Mouse (Mus musculus): ENCODE measurements at regions not wholly inside any gene's neighbourhood (a gene's known extent, or its start where the extent isn't known, plus 50 kb on each side); places are given as distances from the start of the nearest gene placed in this dataset.

DNA sequence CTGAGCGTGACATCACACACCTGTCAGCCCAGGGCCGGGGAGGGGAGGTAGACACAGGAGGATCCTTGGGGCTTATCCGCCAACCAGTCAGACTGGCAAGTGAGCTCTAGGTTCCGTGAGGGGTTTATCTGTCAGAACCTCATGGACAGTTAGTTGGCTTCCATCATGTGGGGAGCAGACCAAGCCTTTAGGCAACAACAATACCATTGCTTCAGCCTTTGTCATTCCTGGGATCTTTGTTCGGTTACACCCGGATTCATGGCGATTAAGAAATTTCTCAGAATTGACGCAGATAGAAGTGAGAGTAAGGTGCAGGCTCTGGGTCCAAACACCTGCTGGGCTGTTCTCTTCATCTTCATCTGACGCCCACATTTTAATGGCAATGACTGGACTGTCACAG is 131.4 kb downstream of the Bcl2l11 start:
- H3K9me3 ChIP-seq (ENCODE audit: control insufficient read depth, low read length): no peaks in the 10 kb centered on the region
- H3K36me3 ChIP-seq (replicated peaks; ENCODE audit: control insufficient read depth, insufficient read depth, low read depth): no peaks in the 10 kb centered on the region
- DNase-seq (ENCODE audit: low read depth in 3 of 3, low spot score in 3 of 3): no peak
- H3K27ac ChIP-seq: no peak overlapping the region
- no peak for TF ChIP-seq CTCF (IDR thresholded peaks at IDR 0.05; ENCODE audit: low read depth)
- H3K9ac ChIP-seq (replicated peaks): no peak overlapping the region
- no peaks in the 10 kb centered on the region for H3K27me3 ChIP-seq (ENCODE audit: control insufficient read depth, insufficient read depth, low read length)
- ATAC-seq (ENCODE audit: insufficient read depth): no peak
- H3K4me1 ChIP-seq (replicated peaks; ENCODE audit: control insufficient read depth in 2 of 2, insufficient read depth in 2 of 2, low read length in 1 of 2): no peaks in the 10 kb centered on the region
- WGBS (ENCODE audit: insufficient replicate concordance): 70% methylated on average over 9 of the region's 9 CpGs
- no peak overlapping the region for H3K4me2 ChIP-seq (ENCODE audit: low read depth)
- H3K4me3 ChIP-seq (ENCODE audit: insufficient read depth in 1 of 2, low read depth in 2 of 2, low read length in 2 of 2): no peak overlapping the region

DNA sequence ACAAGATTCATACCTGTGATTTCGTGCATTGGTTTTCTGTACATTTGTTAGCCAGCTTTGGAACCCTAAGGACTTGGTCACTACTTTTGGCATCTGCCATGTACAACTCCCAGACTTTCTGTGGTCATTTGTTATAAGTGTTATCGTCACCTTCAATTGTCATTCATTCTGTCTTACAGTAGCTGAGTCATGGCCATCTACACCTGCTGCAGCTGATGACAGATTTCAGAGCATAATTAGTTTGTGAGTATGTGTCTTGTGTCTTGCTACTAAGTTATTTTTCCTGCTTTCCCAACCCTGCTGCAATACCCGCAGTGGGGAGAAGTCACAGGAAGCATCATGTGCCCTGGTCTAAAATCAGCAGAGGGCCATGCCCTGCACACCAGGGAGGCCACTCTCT is 138.0 kb downstream of the Bcl2l11 start:
- 63% methylated on average over 3 of the region's 3 CpGs for WGBS (ENCODE audit: insufficient replicate concordance)
- no peak for TF ChIP-seq EP300 (IDR thresholded peaks at IDR 0.05; ENCODE audit: low read depth)
- no peak for TF ChIP-seq CTCF (IDR thresholded peaks at IDR 0.05; ENCODE audit: low read depth)
- Histone ChIP-seq H3K9ac (replicated peaks) (no peak overlapping the region), H3K4me3 (ENCODE audit: insufficient read depth in 1 of 2, low read depth in 2 of 2, low read length in 2 of 2) (no peak overlapping the region), H3K4me2 (ENCODE audit: low read depth) (no peak overlapping the region), H3K27me3 (ENCODE audit: control insufficient read depth, insufficient read depth, low read length) (no peaks in the 10 kb centered on the region), H3K36me3 (replicated peaks; ENCODE audit: control insufficient read depth, insufficient read depth, low read depth) (no peaks in the 10 kb centered on the region), H3K27ac (no peak overlapping the region), H3K9me3 (ENCODE audit: control insufficient read depth, low read length) (no peaks in the 10 kb centered on the region), H3K4me1 (replicated peaks; ENCODE audit: control insufficient read depth in 2 of 2, insufficient read depth in 2 of 2, low read length in 1 of 2) (peaks cover 0 to 7% of the 10 kb centered on the region in 2 experiments; a peak in 2 of 4 replicates)
- no peak for DNase-seq (ENCODE audit: low read depth in 3 of 3, low spot score in 3 of 3)
- ATAC-seq (ENCODE audit: insufficient read depth): no peak

DNA sequence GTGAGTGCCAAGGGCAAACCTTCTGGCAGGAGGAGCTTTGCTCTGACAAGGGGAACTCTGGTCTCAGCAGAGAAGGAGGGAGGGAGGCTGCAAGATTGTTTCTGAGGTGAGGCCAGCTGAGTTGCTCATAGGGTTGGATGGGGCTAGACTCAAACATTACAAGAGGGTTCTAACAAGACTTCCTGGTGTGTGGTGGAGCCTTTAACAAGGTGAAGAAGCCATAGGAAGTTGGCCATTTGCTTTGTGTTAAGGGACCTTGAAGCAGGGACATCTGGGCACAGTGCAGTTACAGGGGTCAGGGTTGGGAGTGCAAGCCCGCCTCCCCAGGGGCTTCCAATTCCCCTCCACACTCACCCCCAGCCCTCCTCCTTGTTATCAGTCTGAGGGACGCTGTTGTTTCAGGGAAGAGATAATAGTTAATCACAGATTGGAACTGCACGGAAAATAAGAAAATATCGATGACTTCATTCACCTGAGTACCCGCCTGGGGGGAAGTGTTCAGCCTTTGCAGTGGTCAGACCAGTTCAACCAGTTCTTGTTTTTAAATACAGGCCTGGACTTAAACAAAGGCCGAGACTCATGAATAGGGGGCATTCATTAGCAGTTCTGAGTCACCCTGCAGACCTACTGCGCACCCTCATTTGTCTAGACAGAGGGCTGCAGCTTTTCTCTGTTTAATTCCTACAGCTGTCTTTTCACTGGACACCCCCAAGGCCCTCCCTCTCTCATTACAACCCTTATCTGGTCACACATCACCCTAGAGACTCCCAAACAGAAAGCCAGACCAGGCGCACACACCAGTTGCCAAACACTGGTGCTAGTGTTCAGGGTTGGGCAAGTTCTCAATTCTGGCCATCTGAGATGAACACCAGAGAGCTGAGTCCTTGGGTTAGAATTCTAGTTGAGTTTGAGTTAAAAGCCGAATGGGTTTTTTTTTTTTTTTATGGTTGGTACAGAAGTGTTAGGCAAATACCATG is 139.5 kb downstream of the Bcl2l11 start:
- no peak overlapping the region for H3K4me3 ChIP-seq (ENCODE audit: insufficient read depth in 1 of 2, low read depth in 2 of 2, low read length in 2 of 2)
- H3K9ac ChIP-seq (replicated peaks): no peak overlapping the region
- H3K27ac ChIP-seq: no peak overlapping the region
- ATAC-seq (ENCODE audit: insufficient read depth): no peak
- no peaks in the 10 kb centered on the region for H3K36me3 ChIP-seq (replicated peaks; ENCODE audit: control insufficient read depth, insufficient read depth, low read depth)
- no peak overlapping the region for H3K4me2 ChIP-seq (ENCODE audit: low read depth)
- 36% methylated on average over 9 of the region's 9 CpGs for WGBS (ENCODE audit: insufficient replicate concordance)
- no peaks in the 10 kb centered on the region for H3K9me3 ChIP-seq (ENCODE audit: control insufficient read depth, low read length)
- peaks cover 0 to 7% of the 10 kb centered on the region in 2 experiments; a peak in 2 of 4 replicates for H3K4me1 ChIP-seq (replicated peaks; ENCODE audit: control insufficient read depth in 2 of 2, insufficient read depth in 2 of 2, low read length in 1 of 2)
- DNase-seq (ENCODE audit: low read depth in 3 of 3, low spot score in 3 of 3): no peak
- H3K27me3 ChIP-seq (ENCODE audit: control insufficient read depth, insufficient read depth, low read length): no peaks in the 10 kb centered on the region
- TF ChIP-seq CTCF (IDR thresholded peaks at IDR 0.05; ENCODE audit: low read depth): no peak
- no peak for TF ChIP-seq EP300 (IDR thresholded peaks at IDR 0.05; ENCODE audit: low read depth)

DNA sequence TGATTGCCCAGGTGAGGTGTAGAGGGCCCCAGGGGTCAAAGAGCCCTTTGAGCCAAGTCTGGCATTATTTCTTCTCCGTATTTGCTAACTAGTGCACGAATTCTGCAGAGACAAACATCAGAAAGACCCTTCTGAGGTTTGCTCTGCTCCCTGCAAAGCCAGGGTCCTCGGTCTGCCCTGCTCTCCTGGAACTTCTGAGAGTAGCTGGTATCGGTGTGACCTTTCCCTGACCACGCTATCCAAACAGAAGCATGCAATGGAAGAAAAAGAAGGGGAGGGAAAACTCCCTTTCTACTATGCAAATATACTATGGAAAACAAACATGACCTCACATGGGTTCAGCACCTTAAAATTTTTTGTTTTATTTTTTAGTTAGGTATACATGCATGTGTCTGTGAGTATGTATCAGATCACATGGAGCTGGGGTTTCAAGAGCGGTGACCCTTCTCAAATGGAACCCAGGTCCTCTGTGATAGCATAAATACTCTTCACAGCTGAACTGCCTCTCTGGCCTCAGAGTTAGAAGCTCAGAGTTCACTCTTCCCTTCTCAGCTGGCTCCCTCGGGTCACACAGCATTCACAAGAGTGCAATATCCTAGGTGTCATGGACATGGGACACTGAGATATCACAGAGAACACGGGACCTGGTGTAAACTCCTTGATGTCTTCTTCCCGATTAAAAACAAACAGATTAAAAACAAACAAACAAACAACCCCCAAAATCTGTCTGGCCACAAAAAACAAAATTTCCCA is 144.7 kb downstream of the Bcl2l11 start:
- no peaks in the 10 kb centered on the region for H3K9me3 ChIP-seq (ENCODE audit: control insufficient read depth, low read length)
- H3K4me2 ChIP-seq (ENCODE audit: low read depth): no peak overlapping the region
- DNase-seq (ENCODE audit: low read depth in 3 of 3, low spot score in 3 of 3) (no peak), ATAC-seq (ENCODE audit: insufficient read depth) (no peak)
- no peaks in the 10 kb centered on the region for H3K36me3 ChIP-seq (replicated peaks; ENCODE audit: control insufficient read depth, insufficient read depth, low read depth)
- WGBS (ENCODE audit: insufficient replicate concordance): 48% methylated on average over 9 of the region's 9 CpGs
- H3K4me1 ChIP-seq (replicated peaks; ENCODE audit: control insufficient read depth in 2 of 2, insufficient read depth in 2 of 2, low read length in 1 of 2): peaks cover 0 to 16% of the 10 kb centered on the region in 2 experiments; a peak in 2 of 4 replicates
- no peak overlapping the region for H3K9ac ChIP-seq (replicated peaks)
- H3K4me3 ChIP-seq (ENCODE audit: insufficient read depth in 1 of 2, low read depth in 2 of 2, low read length in 2 of 2): no peak overlapping the region
- no peaks in the 10 kb centered on the region for H3K27me3 ChIP-seq (ENCODE audit: control insufficient read depth, insufficient read depth, low read length)
- TF ChIP-seq CTCF (IDR thresholded peaks at IDR 0.05; ENCODE audit: low read depth): no peak
- no peak for TF ChIP-seq EP300 (IDR thresholded peaks at IDR 0.05; ENCODE audit: low read depth)
- no peak overlapping the region for H3K27ac ChIP-seq

DNA sequence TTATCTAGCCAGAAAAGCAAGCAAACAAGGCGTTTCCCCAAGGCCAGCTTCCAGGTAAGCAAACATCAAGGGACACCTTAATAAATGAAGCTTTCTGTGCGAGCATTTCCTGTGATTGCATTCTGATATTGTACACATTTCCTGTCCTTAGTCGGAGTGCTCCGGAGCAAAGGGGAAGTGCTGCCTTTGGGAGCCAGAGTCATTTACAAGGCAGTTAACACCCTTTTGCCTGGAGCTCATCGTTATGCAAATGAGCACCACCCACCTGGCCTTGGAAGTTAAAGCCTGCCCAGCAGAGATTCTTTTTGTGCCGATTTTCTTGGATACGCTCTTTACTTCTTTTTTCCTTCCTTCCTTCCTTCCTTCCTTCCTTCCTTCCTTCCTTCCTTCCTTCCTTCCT is 147.0 kb downstream of the Bcl2l11 start:
- WGBS (ENCODE audit: insufficient replicate concordance): 5% methylated on average over 7 of the region's 7 CpGs
- Histone ChIP-seq H3K27ac (no peak overlapping the region), H3K9ac (replicated peaks) (no peak overlapping the region), H3K27me3 (ENCODE audit: control insufficient read depth, insufficient read depth, low read length) (no peaks in the 10 kb centered on the region), H3K36me3 (replicated peaks; ENCODE audit: control insufficient read depth, insufficient read depth, low read depth) (no peaks in the 10 kb centered on the region), H3K4me1 (replicated peaks; ENCODE audit: control insufficient read depth in 2 of 2, insufficient read depth in 2 of 2, low read length in 1 of 2) (peaks cover 0 to 20% of the 10 kb centered on the region in 2 experiments; a peak in 2 of 4 replicates), H3K9me3 (ENCODE audit: control insufficient read depth, low read length) (no peaks in the 10 kb centered on the region), H3K4me2 (ENCODE audit: low read depth) (no peak overlapping the region), H3K4me3 (ENCODE audit: insufficient read depth in 1 of 2, low read depth in 2 of 2, low read length in 2 of 2) (no peak overlapping the region)
- DNase-seq (ENCODE audit: low read depth in 3 of 3, low spot score in 3 of 3) (no peak), ATAC-seq (ENCODE audit: insufficient read depth) (no peak)
- TF ChIP-seq EP300 (IDR thresholded peaks at IDR 0.05; ENCODE audit: low read depth): no peak
- TF ChIP-seq CTCF (IDR thresholded peaks at IDR 0.05; ENCODE audit: low read depth): no peak

Data from liver, embryonic 14.5 days (tissue).